19 mouse cellular contexts compared by ENCODE assay signal in genomic region chr3:10082545-10083062, GRCm38 (mm10). TPM values are rescaled to one million over a fixed set of nuclear protein-coding genes. Genes with fewer than 3 reads are reported as not detected.
A peak's percentile ranks its signal among the peaks of the same experiment; 100 is the strongest.
DNase-seq lines count a peak whose midpoint lies in the region; ATAC-seq and TF ChIP-seq lines count a peak whose summit lies in the region.
"Had no signal": no experiment of that assay in that cellular context is flagged by ENCODE, and none has a peak within 500 bp of the region (broad histone marks: within the 10 kb centered on the region; RNA-seq: fewer than 3 reads in every experiment).

No protein-coding gene starts in this region.

- no peak overlapping the region for H3K4me3 ChIP-seq in hindbrain, embryonic 15.5 days
- H3K4me3 ChIP-seq in hindbrain, embryonic 10.5 days: no peak overlapping the region
- H3K4me3 ChIP-seq in midbrain, postnatal 0 days (ENCODE audit: low read depth, low read length): no peak overlapping the region
- H3K4me3 ChIP-seq in midbrain, embryonic 13.5 days (replicated peaks): no peak overlapping the region
- H3K4me3 ChIP-seq in embryonic facial prominence, embryonic 15.5 days (replicated peaks): no peak overlapping the region
- no peak overlapping the region for H3K4me3 ChIP-seq in neural tube, embryonic 15.5 days (replicated peaks)
- H3K4me3 ChIP-seq: erythroblast, embryonic 14.5 days; heart, embryonic 15.5 days; hindbrain, embryonic 13.5 days; kidney, embryonic 15.5 days; liver, embryonic 13.5 days had no signal

- no peak for ATAC-seq in hindbrain, embryonic 15.5 days (ENCODE audit: low FRiP score, low read depth)
- no peak for ATAC-seq in midbrain, postnatal 0 days (ENCODE audit: low FRiP score)
- ATAC-seq in midbrain, embryonic 13.5 days: no peak
- no peak for ATAC-seq in embryonic facial prominence, embryonic 15.5 days (ENCODE audit: insufficient number of reproducible peaks, low FRiP score, low TSS enrichment, low read depth)
- ATAC-seq in neural tube, embryonic 15.5 days (ENCODE audit: low FRiP score): no peak
- ATAC-seq: intestine, postnatal 0 days had no signal

- DNase-seq in hindbrain, embryonic 10.5 days (ENCODE audit: low spot score): no peak
- no peak for DNase-seq in midbrain, postnatal 0 days (ENCODE audit: low spot score)
- no peak for DNase-seq in layer of hippocampus, adult 9-10 months (ENCODE audit: low spot score)
- DNase-seq in left cerebral cortex, postnatal 25 days (ENCODE audit: low spot score in 2 of 2): no peak
- DNase-seq: gastrocnemius, postnatal 10 days; kidney, postnatal 4 days; liver, embryonic 13.5 days; lung, embryonic 14.5 days; lung, postnatal 36 days; right cerebral cortex, postnatal 25 days had no signal

- peak overlapping the region; percentile 31 for H3K27ac ChIP-seq in hindbrain, embryonic 15.5 days (replicated peaks)
- H3K27ac ChIP-seq in hindbrain, embryonic 10.5 days: no peak overlapping the region
- 0 out of 2 replicates have a peak overlapping the region, but pooled peaks have one; percentile 39 for H3K27ac ChIP-seq in midbrain, postnatal 0 days (ENCODE audit: low read depth, low read length)
- H3K27ac ChIP-seq in midbrain, embryonic 13.5 days: no peak overlapping the region
- peak overlapping the region; percentile 41; the same call in 1 of the 2 replicates for H3K27ac ChIP-seq in embryonic facial prominence, embryonic 15.5 days (replicated peaks)
- peak overlapping the region; percentile 68 for H3K27ac ChIP-seq in neural tube, embryonic 15.5 days (replicated peaks)
- H3K27ac ChIP-seq: heart, embryonic 15.5 days; hindbrain, embryonic 13.5 days; kidney, embryonic 15.5 days; liver, embryonic 13.5 days had no signal

- no peaks in the 10 kb centered on the region for H3K9me3 ChIP-seq in hindbrain, embryonic 15.5 days
- H3K9me3 ChIP-seq in hindbrain, embryonic 10.5 days: no peaks in the 10 kb centered on the region
- H3K9me3 ChIP-seq in midbrain, postnatal 0 days (ENCODE audit: low read length): no peaks in the 10 kb centered on the region
- no peaks in the 10 kb centered on the region for H3K9me3 ChIP-seq in midbrain, embryonic 13.5 days
- no peaks in the 10 kb centered on the region for H3K9me3 ChIP-seq in embryonic facial prominence, embryonic 15.5 days (replicated peaks)
- no peaks in the 10 kb centered on the region for H3K9me3 ChIP-seq in neural tube, embryonic 15.5 days (replicated peaks)
- H3K9me3 ChIP-seq: heart, embryonic 15.5 days; hindbrain, embryonic 13.5 days; kidney, embryonic 15.5 days; liver, embryonic 13.5 days had no signal

- H3K36me3 ChIP-seq in hindbrain, embryonic 15.5 days: no peaks in the 10 kb centered on the region
- no peaks in the 10 kb centered on the region for H3K36me3 ChIP-seq in hindbrain, embryonic 10.5 days
- no peaks in the 10 kb centered on the region for H3K36me3 ChIP-seq in midbrain, postnatal 0 days (ENCODE audit: insufficient read depth, low read length)
- no peaks in the 10 kb centered on the region for H3K36me3 ChIP-seq in midbrain, embryonic 13.5 days
- H3K36me3 ChIP-seq in embryonic facial prominence, embryonic 15.5 days: no peaks in the 10 kb centered on the region
- no peaks in the 10 kb centered on the region for H3K36me3 ChIP-seq in neural tube, embryonic 15.5 days
- H3K36me3 ChIP-seq: heart, embryonic 15.5 days; hindbrain, embryonic 13.5 days; kidney, embryonic 15.5 days; liver, embryonic 13.5 days had no signal

- intact Hi-C loops in left cerebral cortex, postnatal 25 days (cut with DNase I): no loop called here

- 0 out of 2 replicates have a peak, but pooled peaks cover 13% of the 10 kb centered on the region for H3K4me1 ChIP-seq in hindbrain, embryonic 15.5 days (replicated peaks)
- H3K4me1 ChIP-seq in hindbrain, embryonic 10.5 days (replicated peaks): peaks cover 7% of the 10 kb centered on the region; the same call in 1 of the 2 replicates
- H3K4me1 ChIP-seq in midbrain, postnatal 0 days (ENCODE audit: insufficient read depth, low read length): no peaks in the 10 kb centered on the region
- H3K4me1 ChIP-seq in midbrain, embryonic 13.5 days (replicated peaks): no peaks in the 10 kb centered on the region
- peaks cover 13% of the 10 kb centered on the region for H3K4me1 ChIP-seq in embryonic facial prominence, embryonic 15.5 days
- peaks cover 8% of the 10 kb centered on the region; the same call in 1 of the 2 replicates for H3K4me1 ChIP-seq in neural tube, embryonic 15.5 days
- H3K4me1 ChIP-seq: hindbrain, embryonic 13.5 days; kidney, embryonic 15.5 days; liver, embryonic 13.5 days had no signal

- no peak for TF ChIP-seq CTCF in midbrain, postnatal 0 days (IDR thresholded peaks at IDR 0.05)

- no peak overlapping the region for H3K4me2 ChIP-seq in hindbrain, embryonic 15.5 days
- H3K4me2 ChIP-seq in midbrain, postnatal 0 days (ENCODE audit: low read depth, low read length, poor library complexity, severe bottlenecking): no peak overlapping the region
- H3K4me2 ChIP-seq in midbrain, embryonic 13.5 days (replicated peaks): no peak overlapping the region
- H3K4me2 ChIP-seq in embryonic facial prominence, embryonic 15.5 days (replicated peaks): no peak overlapping the region
- no peak overlapping the region for H3K4me2 ChIP-seq in neural tube, embryonic 15.5 days
- H3K4me2 ChIP-seq: heart, embryonic 15.5 days; hindbrain, embryonic 13.5 days; kidney, embryonic 15.5 days; liver, embryonic 13.5 days; lung, embryonic 14.5 days had no signal

- H3K27me3 ChIP-seq in hindbrain, embryonic 15.5 days: 0 out of 2 replicates have a peak, but pooled peaks cover 2% of the 10 kb centered on the region
- H3K27me3 ChIP-seq in hindbrain, embryonic 10.5 days (ENCODE audit: insufficient read depth, poor library complexity, severe bottlenecking): peaks cover 9% of the 10 kb centered on the region
- no peaks in the 10 kb centered on the region for H3K27me3 ChIP-seq in midbrain, postnatal 0 days (ENCODE audit: insufficient read depth, low read length)
- H3K27me3 ChIP-seq in midbrain, embryonic 13.5 days: peaks cover 2% of the 10 kb centered on the region; the same call in 1 of the 2 replicates
- H3K27me3 ChIP-seq in embryonic facial prominence, embryonic 15.5 days: no peaks in the 10 kb centered on the region
- H3K27me3 ChIP-seq in neural tube, embryonic 15.5 days (replicated peaks): no peaks in the 10 kb centered on the region
- H3K27me3 ChIP-seq: heart, embryonic 15.5 days; kidney, embryonic 15.5 days had no signal

- 66% methylated on average over 4 of the region's 4 CpGs for WGBS in hindbrain, embryonic 15.5 days
- 74% methylated on average over 4 of the region's 4 CpGs for WGBS in hindbrain, embryonic 10.5 days
- WGBS in midbrain, postnatal 0 days: 64% methylated on average over 4 of the region's 4 CpGs
- 75% methylated on average over 4 of the region's 4 CpGs for WGBS in midbrain, embryonic 13.5 days
- 61% methylated on average over 4 of the region's 4 CpGs for WGBS in embryonic facial prominence, embryonic 15.5 days
- WGBS in neural tube, embryonic 15.5 days: 62% methylated on average over 4 of the region's 4 CpGs

- H3K9ac ChIP-seq in hindbrain, embryonic 15.5 days: no peak overlapping the region
- no peak overlapping the region for H3K9ac ChIP-seq in midbrain, postnatal 0 days (replicated peaks; ENCODE audit: low read length, poor library complexity, severe bottlenecking)
- H3K9ac ChIP-seq in midbrain, embryonic 13.5 days (replicated peaks): no peak overlapping the region
- H3K9ac ChIP-seq in embryonic facial prominence, embryonic 15.5 days: no peak overlapping the region
- no peak overlapping the region for H3K9ac ChIP-seq in neural tube, embryonic 15.5 days (replicated peaks)
- H3K9ac ChIP-seq: heart, embryonic 15.5 days; hindbrain, embryonic 13.5 days; kidney, embryonic 15.5 days; liver, embryonic 13.5 days; lung, embryonic 14.5 days had no signal

RNA-seq across cellular contexts. Expression of gene Gm9833, which starts 5.3 kb away (rescaled TPM):
- 5.9 and 6.0 TPM in 2 replicates for polyA plus RNA-seq in hindbrain, embryonic 15.5 days (2015; fragmentation: Nextera tagmentation; extraction: Ambion mirVana)
- 5.1 and 6.7 TPM in 2 replicates for polyA plus RNA-seq in hindbrain, embryonic 10.5 days (2016; fragmentation: Nextera tagmentation; extraction: Ambion mirVana)
- total RNA-seq in midbrain, postnatal 0 days (2014; rRNA removed): 4.9 and 5.8 TPM in 2 replicates
- polyA plus RNA-seq in midbrain, postnatal 0 days (2015; fragmentation: Nextera tagmentation; extraction: Ambion mirVana): 3.9 and 4.3 TPM in 2 replicates
- 7.3 and 8.1 TPM in 2 replicates for polyA plus RNA-seq in midbrain, embryonic 13.5 days (2015; fragmentation: Nextera tagmentation; extraction: Ambion mirVana)
- 2.3 and 3.5 TPM in 2 replicates for polyA plus RNA-seq in embryonic facial prominence, embryonic 15.5 days (2015; fragmentation: Nextera tagmentation; extraction: Ambion mirVana)
- polyA plus RNA-seq in neural tube, embryonic 15.5 days (2015; fragmentation: Nextera tagmentation; extraction: Ambion mirVana): 6.4 and 6.7 TPM in 2 replicates
- 10 to 100 TPM in 1 of 2 experiments, 1 to 10 TPM in 1; 8.8 to 10.2 TPM for total RNA-seq in left cerebral cortex, postnatal 25 days (2021)

Comparison
In these comparisons a context has a peak if more than half of its experiments do, and no peak if none do; other contexts are left out.
1. H3K27ac ChIP-seq: peak in hindbrain, embryonic 15.5 days (single experiment), midbrain, postnatal 0 days (single experiment), embryonic facial prominence, embryonic 15.5 days (single experiment) and neural tube, embryonic 15.5 days (single experiment); none in hindbrain, embryonic 10.5 days (single experiment) and midbrain, embryonic 13.5 days (single experiment).